In the genomic region with DNA sequence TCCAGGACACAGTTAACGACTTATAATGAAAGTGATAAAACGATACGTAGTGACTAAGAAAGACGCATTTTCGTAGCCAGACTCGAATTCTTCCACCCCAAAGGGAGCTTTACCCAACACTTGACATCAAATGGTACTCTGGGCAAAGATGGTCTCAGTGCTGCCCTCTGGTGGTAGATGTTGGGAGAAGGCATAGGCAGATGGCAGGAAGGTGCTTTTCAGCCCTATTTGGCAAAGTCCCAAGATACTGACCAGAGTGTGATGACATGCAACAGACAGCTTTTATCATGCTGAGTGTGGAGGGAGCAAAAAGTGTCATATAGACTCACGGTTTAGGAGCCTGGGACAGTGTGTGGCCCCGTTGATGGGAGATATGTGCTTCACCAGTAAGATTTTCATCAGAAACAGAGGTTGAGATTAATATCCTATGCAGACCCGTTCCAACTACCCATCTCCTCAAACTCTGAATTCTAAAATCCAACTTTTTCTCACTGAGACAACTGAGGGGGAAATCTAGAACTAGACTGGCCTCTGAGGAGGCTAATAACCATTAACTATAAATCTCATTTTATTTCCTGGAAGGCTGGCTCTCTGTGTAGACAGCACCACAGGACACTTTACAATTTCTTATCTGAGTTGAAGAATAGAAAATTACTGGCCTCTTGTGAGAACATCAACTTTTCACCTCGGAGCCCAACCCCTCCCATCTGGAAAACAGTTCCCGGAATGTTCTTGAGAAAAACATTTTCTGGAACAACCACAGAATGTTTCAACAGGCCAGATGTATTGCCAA, we compare ENCODE assay signal across 8 mouse cellular contexts. TPM values are rescaled to one million over a fixed set of nuclear protein-coding genes. Genes with fewer than 3 reads are reported as not detected.
A peak's percentile ranks its signal among the peaks of the same experiment; 100 is the strongest.
DNase-seq lines count a peak whose midpoint lies in the region; ATAC-seq and TF ChIP-seq lines count a peak whose summit lies in the region.

No protein-coding gene starts in this region.

- no peaks in the 10 kb centered on the region for H3K9me3 ChIP-seq in liver, embryonic 12.5 days (replicated peaks)

- WGBS in liver, adult 2 months = 65% methylated on average over 11 of the region's 11 CpGs
- WGBS in liver, embryonic 12.5 days (ENCODE audit: insufficient replicate concordance) = 55% methylated on average over 11 of the region's 11 CpGs

- H3K4me1 ChIP-seq in liver, adult 2 months (ENCODE audit: control insufficient read depth, insufficient read depth, low read length) = no peaks in the 10 kb centered on the region
- peaks cover 15% of the 10 kb centered on the region for H3K4me1 ChIP-seq in liver, embryonic 12.5 days

- no peaks in the 10 kb centered on the region for H3K79me2 ChIP-seq in liver, adult 2 months (ENCODE audit: control insufficient read depth, insufficient read depth, low read length)

- no peak overlapping the region for H3K9ac ChIP-seq in liver, adult 2 months (ENCODE audit: low read depth, low read length)
- no peak overlapping the region for H3K9ac ChIP-seq in liver, embryonic 12.5 days

- H3K27ac ChIP-seq in liver, adult 2 months (replicated peaks; ENCODE audit: insufficient read depth, low read depth, low read length) = no peak overlapping the region
- no peak overlapping the region for H3K27ac ChIP-seq in liver, embryonic 12.5 days

- H3K36me3 ChIP-seq in liver, adult 2 months (ENCODE audit: control insufficient read depth, insufficient read depth, low read length) = no peaks in the 10 kb centered on the region
- no peaks in the 10 kb centered on the region for H3K36me3 ChIP-seq in liver, embryonic 12.5 days

- no peak overlapping the region for H3K4me2 ChIP-seq in liver, embryonic 12.5 days

- TF ChIP-seq CTCF in liver, adult 2 months (IDR thresholded peaks at IDR 0.05; ENCODE audit: low read depth, low read length) = peak; percentile 54; the same call in 1 of the 2 replicates

- ATAC-seq in liver, embryonic 12.5 days = no peak
- peak; percentile 29; the same call in 1 of the 2 replicates for ATAC-seq in cerebellum, adult (ENCODE audit: insufficient number of reproducible peaks, low FRiP score, low TSS enrichment)

- H3K27me3 ChIP-seq in liver, adult 2 months (ENCODE audit: control insufficient read depth, insufficient read depth, low read length) = no peaks in the 10 kb centered on the region
- no peaks in the 10 kb centered on the region for H3K27me3 ChIP-seq in liver, embryonic 12.5 days (replicated peaks)

- no peak overlapping the region for H3K4me3 ChIP-seq in liver, adult 2 months (ENCODE audit: insufficient read depth, low read depth, low read length)
- H3K4me3 ChIP-seq in liver, embryonic 12.5 days = no peak overlapping the region

- peak; percentile 8 for DNase-seq in liver, adult 2 months (ENCODE audit: extremely low read depth, low read depth, low spot score)
- DNase-seq in Muller cell, postnatal 12 days (ENCODE audit: inconsistent ontology term) = peak; percentile 25
- DNase-seq in frontal cortex, postnatal 25 days (ENCODE audit: low spot score in 2 of 2) = peak; percentile 34 to 45
- DNase-seq in layer of hippocampus, postnatal 10 days (ENCODE audit: low spot score in 2 of 2) = peak; percentile 69 to 71
- peak; percentile 75 to 76 for DNase-seq in natural killer cell, adult 2 months (ENCODE audit: low spot score in 2 of 2)
- DNase-seq in thymus, postnatal 0 days (ENCODE audit: low spot score) = peak; percentile 79

- TF ChIP-seq POLR2A in liver, adult 2 months (IDR thresholded peaks at IDR 0.05; ENCODE audit: extremely low read depth, insufficient read depth, low read length) = no peak

RNA-seq across cellular contexts. Expression of a gene that starts 23.5 kb away (rescaled TPM):
- total RNA-seq in liver, adult 2 months (2014; rRNA removed) = not detected in 2 replicates
- not detected in 2 replicates for polyA plus RNA-seq in liver, adult 2 months (2012; rRNA removed)
- polyA plus RNA-seq in liver, embryonic 12.5 days (2016; fragmentation: Nextera tagmentation; extraction: Ambion mirVana) = 0.05 and 0.10 TPM in 2 replicates
- 100 to 1,000 TPM; 147 to 149 TPM for total RNA-seq in layer of hippocampus, postnatal 10 days (2021)
- polyA plus RNA-seq in thymus, postnatal 0 days (2015; fragmentation: Nextera tagmentation; extraction: Ambion mirVana) = 0.05 and 0.23 TPM in 2 replicates

Comparison
In these comparisons a context has a peak if more than half of its experiments do, and no peak if none do; other contexts are left out.
1. DNase-seq: peak in every context shown above with its lines; median percentile 79 in thymus, postnatal 0 days; 76 in natural killer cell, adult 2 months; 70 in layer of hippocampus, postnatal 10 days; 40 in frontal cortex, postnatal 25 days; 25 in Muller cell, postnatal 12 days; 8 in liver, adult 2 months.